Mouse (Mus musculus): ENCODE measurements around the gene Tex13c1.

Tex13c1 gene

DNA sequence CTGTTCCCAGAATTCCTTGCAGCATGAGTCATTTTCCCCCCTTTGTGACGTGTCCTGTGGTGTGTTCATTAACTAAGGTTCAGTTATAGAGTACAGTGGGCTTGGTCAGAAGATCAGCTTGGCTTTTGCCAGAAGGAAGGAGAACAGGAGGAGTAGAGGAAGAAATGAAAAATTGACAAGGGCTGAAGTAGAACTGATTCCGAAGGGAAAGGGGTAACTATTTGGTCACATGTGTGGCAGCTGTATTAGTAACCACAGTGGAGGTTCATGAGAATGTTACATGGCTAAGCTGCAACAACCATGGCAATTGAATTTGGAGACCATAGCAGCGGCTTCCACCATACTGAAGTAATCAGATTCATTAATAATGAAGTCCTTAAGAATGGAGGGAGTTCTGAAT lies at the start of gene Tex13c1:
Tex13c1 (plus strand) TSS at position 301 of the 400 bp plus-strand sequence.
- no peak for DNase-seq (ENCODE audit: low read depth, low spot score)

Measured in mesoderm, embryonic 11.5 days (tissue).